Mouse (Mus musculus) retina, adult 2 months (tissue): ENCODE results near the gene Haspin.

ENCODE experiments used
- DNase-seq: peaks from one replicate; pipeline ENCODE4 v3.0.0-alpha.2; 2012; ENCODE audit warnings: low read depth, low spot score

The Haspin gene

GRCm38 (mm10) chr11:73087700-73088480, 50.2 kb downstream of the Haspin start:
- no peak for DNase-seq
